Mouse (Mus musculus): ENCODE measurements around the gene Cdkn1b. TPM values are rescaled to one million over a fixed set of nuclear protein-coding genes. Genes with fewer than 3 reads are reported as not detected.
A peak's percentile ranks its signal among the peaks of the same experiment; 100 is the strongest.

The Cdkn1b gene
- polyA plus RNA-seq, 1 experiment from 2014 or later, result 9.4 TPM

DNA sequence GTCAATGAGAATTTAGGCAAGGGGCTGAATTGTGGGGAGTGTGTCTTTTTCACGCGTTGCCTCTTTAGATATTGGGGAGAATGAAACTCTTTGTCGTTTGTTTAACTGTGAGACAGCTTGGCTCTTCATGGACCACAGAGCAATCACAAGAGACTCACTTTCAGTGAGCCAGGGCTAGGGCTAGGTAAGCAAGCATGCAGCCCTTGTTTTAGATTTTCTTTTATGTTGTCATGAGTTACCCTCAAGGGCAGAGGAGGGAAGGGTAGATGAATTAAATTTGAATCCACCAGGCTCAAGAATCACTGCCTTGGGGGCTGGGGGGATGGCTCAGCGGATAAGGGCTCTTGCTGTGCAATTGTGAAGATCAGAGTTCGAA is 42.3 kb downstream of the Cdkn1b start:
- DNase-seq (ENCODE audit: low spot score), result no peak
- Histone ChIP-seq H3K27me3 (replicated peaks; ENCODE audit: control insufficient read depth, insufficient read depth, low read length) (no peaks in the 10 kb centered on the region), H3K9me3 (ENCODE audit: control insufficient read depth, low read length) (no peaks in the 10 kb centered on the region), H3K4me3 (ENCODE audit: low read depth, low read length) (no peak overlapping the region), H3K27ac (ENCODE audit: low read depth, low read length) (no peak overlapping the region), H3K36me3 (ENCODE audit: control insufficient read depth, insufficient read depth, low read length) (no peaks in the 10 kb centered on the region), H3K9ac (ENCODE audit: low read depth, low read length) (no peak overlapping the region; the same call in 1 of the 2 replicates), H3K4me1 (replicated peaks; ENCODE audit: control insufficient read depth, insufficient read depth, low read length) (no peaks in the 10 kb centered on the region), H3K4me2 (no peak overlapping the region)
- ATAC-seq (replicated peaks; ENCODE audit: low FRiP score), result no peak
- 74% methylated on average over 5 of the region's 5 CpGs for WGBS

DNA sequence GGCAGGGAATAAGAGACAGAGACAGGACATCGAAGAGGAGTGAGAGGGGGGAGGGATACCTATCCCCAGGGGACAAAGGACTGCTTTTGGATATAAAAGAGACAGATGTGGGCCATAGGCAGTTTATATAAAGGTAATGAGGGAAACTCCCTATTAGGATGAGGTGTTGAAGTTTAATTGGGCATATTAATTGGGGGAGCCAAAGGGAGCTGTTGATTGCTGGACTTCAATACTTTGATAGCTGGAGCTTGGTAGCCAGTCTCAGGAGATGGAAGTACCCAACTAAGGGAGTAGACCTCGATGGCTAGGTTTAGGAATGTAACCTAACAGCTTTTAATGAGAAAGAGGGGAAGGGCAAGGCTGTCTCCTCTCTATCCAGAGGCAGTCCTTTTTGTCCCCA is 43.7 kb downstream of the Cdkn1b start:
- H3K9ac ChIP-seq (ENCODE audit: low read depth, low read length), result no peak overlapping the region
- no peak overlapping the region for H3K27ac ChIP-seq (ENCODE audit: low read depth, low read length)
- no peaks in the 10 kb centered on the region for H3K36me3 ChIP-seq (ENCODE audit: control insufficient read depth, insufficient read depth, low read length)
- DNase-seq (ENCODE audit: low spot score) (no peak), ATAC-seq (replicated peaks; ENCODE audit: low FRiP score) (no peak)
- H3K4me2 ChIP-seq, result no peak overlapping the region
- no peak overlapping the region for H3K4me3 ChIP-seq (ENCODE audit: low read depth, low read length)
- H3K9me3 ChIP-seq (ENCODE audit: control insufficient read depth, low read length), result no peaks in the 10 kb centered on the region
- H3K27me3 ChIP-seq (replicated peaks; ENCODE audit: control insufficient read depth, insufficient read depth, low read length), result no peaks in the 10 kb centered on the region
- 71% methylated on average over 2 of the region's 2 CpGs for WGBS
- H3K4me1 ChIP-seq (replicated peaks; ENCODE audit: control insufficient read depth, insufficient read depth, low read length), result no peaks in the 10 kb centered on the region

DNA sequence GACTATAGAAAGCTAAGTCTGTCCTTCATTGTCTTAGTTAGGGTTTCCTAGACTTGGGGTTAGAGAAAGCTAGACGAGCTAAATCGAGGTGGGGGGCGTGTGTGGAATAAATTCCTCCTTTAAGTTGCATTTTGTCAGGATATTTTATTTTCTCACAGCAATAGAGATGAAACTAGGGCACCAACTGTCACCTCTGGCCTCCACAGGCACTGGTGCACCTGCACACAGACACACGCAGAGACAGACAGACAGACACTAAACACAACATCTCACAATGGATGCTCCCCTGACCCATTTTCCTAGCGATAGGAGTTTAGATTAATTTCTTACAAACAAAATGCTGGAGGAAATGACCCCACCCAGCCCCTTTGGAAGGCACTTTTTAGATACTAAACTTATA is 46.5 kb downstream of the Cdkn1b start:
- Histone ChIP-seq H3K36me3 (ENCODE audit: control insufficient read depth, insufficient read depth, low read length) (no peaks in the 10 kb centered on the region), H3K27ac (ENCODE audit: low read depth, low read length) (no peak overlapping the region), H3K4me2 (no peak overlapping the region), H3K9me3 (ENCODE audit: control insufficient read depth, low read length) (no peaks in the 10 kb centered on the region), H3K4me1 (replicated peaks; ENCODE audit: control insufficient read depth, insufficient read depth, low read length) (no peaks in the 10 kb centered on the region), H3K27me3 (replicated peaks; ENCODE audit: control insufficient read depth, insufficient read depth, low read length) (no peaks in the 10 kb centered on the region), H3K4me3 (ENCODE audit: low read depth, low read length) (no peak overlapping the region), H3K9ac (ENCODE audit: low read depth, low read length) (no peak overlapping the region)
- no peak for DNase-seq (ENCODE audit: low spot score)
- no peak for ATAC-seq (replicated peaks; ENCODE audit: low FRiP score)
- 75% methylated on average over 5 of the region's 5 CpGs for WGBS

DNA sequence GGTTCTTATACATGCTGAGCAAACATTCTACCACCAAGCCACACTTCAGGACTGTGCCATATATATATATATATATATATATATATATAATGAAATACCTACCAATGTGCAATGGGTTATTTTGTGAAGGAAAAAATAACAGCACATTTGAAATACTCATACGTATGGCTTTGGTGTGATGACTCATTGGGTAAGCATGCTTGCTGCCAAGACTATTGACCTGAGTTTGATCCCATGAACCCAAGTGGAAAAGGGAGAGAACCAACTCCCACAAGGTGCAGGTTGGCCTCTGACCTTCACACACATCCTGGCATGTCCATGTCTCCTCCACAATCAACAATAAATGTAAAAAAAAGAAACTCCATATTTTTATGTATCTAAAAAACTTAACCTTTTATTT is 48.1 kb downstream of the Cdkn1b start:
- H3K4me2 ChIP-seq, result no peak overlapping the region
- WGBS, result 75% methylated on average over 1 of the region's 1 CpGs
- no peak for ATAC-seq (replicated peaks; ENCODE audit: low FRiP score)
- no peak for DNase-seq (ENCODE audit: low spot score)
- H3K4me3 ChIP-seq (ENCODE audit: low read depth, low read length), result no peak overlapping the region
- no peaks in the 10 kb centered on the region for H3K9me3 ChIP-seq (ENCODE audit: control insufficient read depth, low read length)
- H3K36me3 ChIP-seq (ENCODE audit: control insufficient read depth, insufficient read depth, low read length), result no peaks in the 10 kb centered on the region
- H3K27ac ChIP-seq (ENCODE audit: low read depth, low read length), result no peak overlapping the region
- no peak overlapping the region for H3K9ac ChIP-seq (ENCODE audit: low read depth, low read length)
- no peaks in the 10 kb centered on the region for H3K27me3 ChIP-seq (replicated peaks; ENCODE audit: control insufficient read depth, insufficient read depth, low read length)
- peaks cover 2% of the 10 kb centered on the region; the same call in 1 of the 2 replicates for H3K4me1 ChIP-seq (replicated peaks; ENCODE audit: control insufficient read depth, insufficient read depth, low read length)

DNA sequence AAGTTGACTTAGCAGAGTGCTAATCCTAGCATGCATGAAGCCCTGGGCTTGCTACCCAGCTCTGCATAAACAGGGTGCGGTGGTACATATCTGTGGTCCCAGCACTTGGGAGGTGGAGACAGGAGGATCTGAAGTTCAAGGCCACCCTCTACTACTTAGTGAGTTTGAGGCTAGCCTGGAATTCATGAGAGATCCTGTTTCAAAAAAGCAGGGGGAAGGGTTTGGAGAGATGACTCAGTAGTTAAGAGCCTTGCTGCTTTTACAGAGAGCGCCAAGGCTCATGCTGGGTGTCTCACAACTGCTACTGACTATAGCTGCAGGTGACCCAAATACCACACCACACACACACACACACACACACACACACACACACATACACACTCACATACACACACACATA is 49.3 kb downstream of the Cdkn1b start:
- H3K27ac ChIP-seq (ENCODE audit: low read depth, low read length), result no peak overlapping the region
- H3K9ac ChIP-seq (ENCODE audit: low read depth, low read length), result no peak overlapping the region; the same call in 1 of the 2 replicates
- WGBS, result 90% methylated on average over 2 of the region's 2 CpGs
- H3K4me1 ChIP-seq (replicated peaks; ENCODE audit: control insufficient read depth, insufficient read depth, low read length), result peaks cover 2% of the 10 kb centered on the region; the same call in 1 of the 2 replicates
- H3K4me2 ChIP-seq, result no peak overlapping the region
- DNase-seq (ENCODE audit: low spot score) (no peak), ATAC-seq (replicated peaks; ENCODE audit: low FRiP score) (no peak)
- no peaks in the 10 kb centered on the region for H3K27me3 ChIP-seq (replicated peaks; ENCODE audit: control insufficient read depth, insufficient read depth, low read length)
- H3K4me3 ChIP-seq (ENCODE audit: low read depth, low read length), result no peak overlapping the region
- no peaks in the 10 kb centered on the region for H3K9me3 ChIP-seq (ENCODE audit: control insufficient read depth, low read length)
- H3K36me3 ChIP-seq (ENCODE audit: control insufficient read depth, insufficient read depth, low read length), result no peaks in the 10 kb centered on the region

DNA sequence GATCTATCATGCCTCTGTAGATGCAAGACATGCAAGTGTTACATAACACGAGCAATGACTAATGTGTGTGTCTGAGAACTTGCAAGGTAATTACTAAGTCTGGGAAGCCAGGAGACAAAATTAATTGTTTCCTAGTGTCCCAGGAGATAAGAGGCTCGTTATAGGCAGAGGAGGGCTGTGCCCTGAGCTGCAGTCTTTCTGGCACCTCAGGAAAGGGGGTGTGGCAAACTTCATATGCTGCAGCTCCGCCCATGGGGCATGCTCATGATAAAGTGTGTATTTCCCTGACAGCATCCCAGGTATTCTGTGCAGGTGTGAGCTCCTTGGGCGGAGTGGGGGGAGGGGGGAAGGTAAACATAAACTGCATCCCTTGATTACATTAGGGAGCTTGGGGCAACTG is 51.9 kb downstream of the Cdkn1b start:
- H3K9ac ChIP-seq (ENCODE audit: low read depth, low read length), result no peak overlapping the region
- WGBS, result 40% methylated on average over 4 of the region's 4 CpGs
- ATAC-seq (replicated peaks; ENCODE audit: low FRiP score), result peak; percentile 64; the same call in 1 of the 2 replicates

More for the DNA sequence above, 51.9 kb downstream of the Cdkn1b start:
- DNase-seq (ENCODE audit: low spot score), result no peak
- H3K4me2 ChIP-seq, result no peak overlapping the region
- H3K27ac ChIP-seq (ENCODE audit: low read depth, low read length), result no peak overlapping the region
- no peaks in the 10 kb centered on the region for H3K9me3 ChIP-seq (ENCODE audit: control insufficient read depth, low read length)
- no peaks in the 10 kb centered on the region for H3K36me3 ChIP-seq (ENCODE audit: control insufficient read depth, insufficient read depth, low read length)
- no peak overlapping the region for H3K4me3 ChIP-seq (ENCODE audit: low read depth, low read length)
- H3K27me3 ChIP-seq (replicated peaks; ENCODE audit: control insufficient read depth, insufficient read depth, low read length), result no peaks in the 10 kb centered on the region
- peaks cover 2% of the 10 kb centered on the region; the same call in 1 of the 2 replicates for H3K4me1 ChIP-seq (replicated peaks; ENCODE audit: control insufficient read depth, insufficient read depth, low read length)

Other genes starting within 250 kb of the Cdkn1b start
- gene Dusp16, start 127.8 kb upstream of the Cdkn1b start, polyA plus RNA-seq (2014; fragmentation: Nextera tagmentation; extraction: Ambion mirVana), result 7.9 and 10.1 TPM in 2 replicates
- gene Crebl2, start 90.2 kb upstream of the Cdkn1b start, polyA plus RNA-seq (2014; fragmentation: Nextera tagmentation; extraction: Ambion mirVana), result 1.3 and 1.5 TPM in 2 replicates
- 6.1 and 9.1 TPM in 2 replicates for gene Gpr19, start 21.8 kb upstream of the Cdkn1b start, polyA plus RNA-seq (2014; fragmentation: Nextera tagmentation; extraction: Ambion mirVana)
- 2.5 and 2.6 TPM in 2 replicates for gene Apold1, start 61.3 kb downstream of the Cdkn1b start, polyA plus RNA-seq (2014; fragmentation: Nextera tagmentation; extraction: Ambion mirVana)
- gene Ddx47, start 91.2 kb downstream of the Cdkn1b start, polyA plus RNA-seq (2014; fragmentation: Nextera tagmentation; extraction: Ambion mirVana), result 134 and 142 TPM in 2 replicates
- gene Gprc5a, start 145.2 kb downstream of the Cdkn1b start, polyA plus RNA-seq (2014; fragmentation: Nextera tagmentation; extraction: Ambion mirVana), result 0.80 and 1.4 TPM in 2 replicates
- 0.25 TPM in 1 of 2 replicates, not detected in the other for gene Gprc5d, start 197.9 kb downstream of the Cdkn1b start, polyA plus RNA-seq (2014; fragmentation: Nextera tagmentation; extraction: Ambion mirVana)